Mouse (Mus musculus) brown adipose tissue, adult 24 weeks (tissue): ENCODE results near the gene C130074G19Rik. TPM values are rescaled to one million over a fixed set of nuclear protein-coding genes. Genes with fewer than 3 reads are reported as not detected.

Experiments
- H3K27ac ChIP-seq: fragments of 200-500 bp; replicated peaks from 2 replicates; pipeline ENCODE4 v1.5.1; 2012; ENCODE audit warnings: low read depth, mild to moderate bottlenecking, low read length
- H3K4me1 ChIP-seq: fragments of 200-500 bp; 2 replicates; pipeline ENCODE4 v1.6.1; 2012; ENCODE audit warnings: low read length, mixed read lengths; ENCODE audit not compliant: control insufficient read depth, insufficient read depth, insufficient read length
- H3K4me3 ChIP-seq: fragments of 200-500 bp; 2 replicates; pipeline ENCODE4 v1.5.1; 2012; ENCODE audit warnings: low read depth, mild to moderate bottlenecking, low read length, moderate library complexity; ENCODE audit not compliant: insufficient read depth
- polyA plus RNA-seq: library from polyadenylated mRNA; stranded (reverse); fragments of >200 nt; gene quantifications from 2 replicates; pipeline ENCODE4 v1.2.4, GENCODE M21; 2012; ENCODE audit not compliant: missing spikeins, insufficient read depth, insufficient read length

C130074G19Rik gene
- polyA plus RNA-seq, 1 experiment = 95.5 TPM

DNA sequence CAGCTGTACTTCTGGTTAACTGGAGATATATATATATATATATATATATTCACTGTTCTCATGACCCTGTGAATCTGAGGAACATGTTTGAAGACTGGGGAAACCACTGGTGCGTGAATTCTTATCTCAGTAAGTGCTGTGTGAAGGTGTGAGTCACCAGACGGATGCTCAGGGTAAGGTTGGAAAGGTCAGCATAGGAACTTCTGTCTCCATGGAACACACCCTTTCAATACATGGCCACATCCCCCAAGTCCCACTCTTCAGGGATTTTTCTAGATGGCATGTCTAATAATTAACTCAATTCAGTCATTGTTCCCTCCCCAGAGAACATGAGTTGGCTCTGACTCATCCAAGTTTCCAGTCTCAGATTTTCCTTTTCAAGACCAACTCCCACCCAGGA lies 21.5 kb downstream of the C130074G19Rik start:
- Histone ChIP-seq H3K4me1 (peaks cover 31% of the 10 kb centered on the region), H3K27ac (no peak overlapping the region), H3K4me3 (no peak overlapping the region)

DNA sequence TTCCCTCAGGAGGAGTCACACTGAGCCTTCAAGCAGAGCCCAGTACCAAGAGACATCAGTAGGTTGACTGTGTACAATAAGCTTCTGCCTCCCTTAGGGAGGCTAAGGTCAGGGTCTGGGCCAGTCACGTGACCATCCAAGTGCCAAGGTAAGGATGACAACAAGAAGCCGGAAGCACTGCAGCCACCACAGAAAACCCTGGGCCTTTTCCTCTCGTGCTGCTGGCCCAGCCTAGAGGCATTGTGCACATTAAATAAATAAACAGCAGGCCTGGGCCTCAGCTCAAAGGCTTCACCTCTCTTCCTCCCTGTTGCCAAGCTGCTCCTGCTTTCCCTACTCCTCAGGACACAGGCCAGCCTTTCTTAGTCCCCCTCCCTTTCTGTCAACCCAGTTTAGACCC lies 22.7 kb downstream of the C130074G19Rik start:
- peaks cover 30% of the 10 kb centered on the region for H3K4me1 ChIP-seq
- peak overlapping the region; percentile 38 for H3K27ac ChIP-seq

GRCm38 (mm10) chr1:184858253-184858652 lies 24.8 kb downstream of the C130074G19Rik start:
- no peak overlapping the region for H3K4me3 ChIP-seq
- H3K27ac ChIP-seq = no peak overlapping the region
- H3K4me1 ChIP-seq = peaks cover 24% of the 10 kb centered on the region

More for the DNA sequence above, 22.7 kb downstream of the C130074G19Rik start:
- H3K4me3 ChIP-seq = no peak overlapping the region

GRCm38 (mm10) chr1:184857216-184857615 lies 25.8 kb downstream of the C130074G19Rik start:
- no peak overlapping the region for H3K4me3 ChIP-seq
- H3K4me1 ChIP-seq = peaks cover 24% of the 10 kb centered on the region
- no peak overlapping the region for H3K27ac ChIP-seq

DNA sequence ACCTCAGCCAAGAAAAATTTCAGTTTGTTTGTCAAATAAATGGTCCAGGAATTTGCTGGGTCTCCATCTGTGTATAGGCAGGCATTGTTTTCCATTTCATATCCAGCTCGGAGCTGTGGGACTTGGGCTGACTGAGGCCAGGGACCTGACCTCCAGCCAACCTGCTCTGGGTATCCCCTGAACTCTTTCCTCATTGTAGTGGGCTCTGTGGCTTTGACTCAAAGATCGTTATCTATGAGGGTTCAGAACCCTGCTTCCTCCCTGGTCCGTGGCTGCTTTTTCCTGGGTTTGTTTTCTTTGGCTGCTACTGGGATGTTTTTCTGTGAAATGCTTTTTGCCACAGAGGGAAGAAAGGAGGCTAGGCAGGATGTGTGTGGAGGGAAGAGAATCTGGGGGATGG lies 29.1 kb downstream of the C130074G19Rik start:
- Histone ChIP-seq H3K4me1 (peaks cover 12% of the 10 kb centered on the region), H3K4me3 (peak overlapping the region; percentile 4; the same call in 1 of the 2 replicates), H3K27ac (peak overlapping the region; percentile 85)

DNA sequence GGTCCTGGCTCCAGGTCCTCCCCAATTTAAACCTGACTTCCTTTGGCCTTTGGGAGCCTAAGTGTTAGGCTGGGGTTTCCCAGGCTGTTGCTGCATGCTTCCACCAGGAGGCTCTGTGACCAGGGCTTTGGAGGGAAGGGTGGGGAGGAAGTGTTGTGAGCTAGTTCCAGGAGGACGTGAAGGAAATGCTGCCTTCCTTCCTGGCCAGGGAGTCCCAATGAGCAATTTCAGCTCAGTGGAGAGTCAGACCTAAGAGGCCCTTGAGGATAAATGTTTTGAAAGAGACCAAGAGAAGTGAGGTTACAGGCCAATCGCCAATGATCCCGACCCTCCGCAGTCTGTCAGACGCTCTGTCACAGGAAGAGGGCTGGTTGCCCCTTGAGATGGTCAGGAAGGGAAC lies 29.7 kb downstream of the C130074G19Rik start:
- Histone ChIP-seq H3K4me1 (peaks cover 12% of the 10 kb centered on the region), H3K27ac (peak overlapping the region; percentile 85), H3K4me3 (peak overlapping the region; percentile 4; the same call in 1 of the 2 replicates)

DNA sequence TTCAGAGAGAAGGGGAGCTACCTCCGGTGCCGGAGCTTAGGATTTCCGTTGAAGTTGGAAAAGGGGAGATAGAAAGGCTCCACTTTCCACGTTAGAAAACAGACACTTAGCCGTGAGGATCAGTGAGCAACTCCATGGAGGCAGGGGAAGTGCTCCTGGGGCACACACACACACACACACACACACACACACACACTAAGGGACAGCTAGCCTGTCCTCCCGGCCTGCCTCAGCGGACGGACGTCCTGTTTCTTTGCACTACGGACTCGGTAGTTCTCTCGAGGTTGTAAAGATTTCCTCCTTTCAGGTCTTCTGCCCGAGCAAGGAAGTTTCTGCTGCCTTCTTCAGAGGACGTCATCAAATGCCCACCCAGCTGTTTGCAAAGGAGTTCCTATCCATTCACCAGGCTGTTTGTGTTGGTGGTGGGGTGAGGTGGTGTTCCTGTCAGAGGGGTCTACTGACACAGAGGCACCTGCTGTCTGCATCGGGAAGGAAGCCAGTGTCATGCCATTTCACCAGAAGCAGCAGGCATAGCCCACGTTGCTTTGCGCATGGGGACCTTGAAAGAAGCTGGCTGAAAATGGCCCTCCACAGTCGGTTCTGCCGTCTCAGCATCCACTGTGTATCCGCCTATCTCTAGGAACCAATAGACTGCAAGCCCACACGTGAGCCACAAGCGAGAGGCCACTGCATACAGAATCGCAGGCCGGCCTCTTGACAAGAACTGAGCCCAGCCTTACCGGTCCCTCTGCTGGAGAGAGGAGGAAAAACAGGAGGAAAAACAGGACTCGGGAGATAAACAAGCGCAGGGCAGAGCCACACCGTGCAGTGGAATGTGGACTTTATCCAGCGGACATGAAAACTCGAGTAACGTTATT lies 31.0 kb downstream of the C130074G19Rik start:
- H3K4me1 ChIP-seq = peaks cover 12% of the 10 kb centered on the region
- peak overlapping the region; percentile 40 for H3K27ac ChIP-seq
- peak overlapping the region; percentile 24 for H3K4me3 ChIP-seq

DNA sequence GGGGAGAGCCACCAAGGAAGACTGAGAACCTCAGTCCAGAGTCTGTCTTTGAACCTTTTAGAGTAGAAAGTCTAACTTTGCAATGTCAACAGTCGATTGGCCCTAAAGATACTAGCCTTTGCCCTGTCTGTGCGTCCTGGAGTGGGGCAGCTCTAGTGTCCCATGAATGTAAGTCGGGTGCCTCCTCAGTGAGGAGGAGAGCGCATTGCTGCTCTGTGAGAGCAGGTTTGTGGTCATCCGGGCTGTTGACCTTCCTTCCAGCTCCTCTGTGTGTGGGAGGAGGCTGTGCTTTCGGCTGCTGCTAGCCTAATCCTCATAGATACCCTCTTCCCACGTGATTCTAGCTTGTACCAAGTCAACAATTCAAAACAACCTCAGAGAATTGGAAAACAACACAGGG lies 31.9 kb downstream of the C130074G19Rik start:
- Histone ChIP-seq H3K4me1 (peaks cover 12% of the 10 kb centered on the region), H3K4me3 (no peak overlapping the region), H3K27ac (peak overlapping the region; percentile 40)

DNA sequence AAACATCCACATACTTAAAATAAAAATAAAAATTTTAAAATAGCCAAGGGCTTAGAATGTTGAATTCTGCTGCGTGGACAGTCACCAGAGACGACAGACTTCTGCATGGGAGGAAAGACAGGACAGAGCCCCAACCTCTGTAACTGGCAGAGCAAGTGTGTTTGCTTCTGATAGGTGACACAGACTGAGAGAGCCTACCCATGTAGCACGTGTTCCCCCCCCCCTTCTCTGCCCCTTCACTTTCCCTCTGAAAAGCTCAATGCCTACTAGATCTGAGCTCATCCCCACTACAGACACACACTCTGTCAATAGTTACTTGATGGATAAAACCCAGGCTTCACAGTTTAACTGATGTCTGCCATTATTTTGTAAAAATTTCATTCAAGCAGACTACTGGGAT lies 36.0 kb downstream of the C130074G19Rik start:
- Histone ChIP-seq H3K4me1 (peaks cover 15% of the 10 kb centered on the region), H3K4me3 (no peak overlapping the region), H3K27ac (no peak overlapping the region)

DNA sequence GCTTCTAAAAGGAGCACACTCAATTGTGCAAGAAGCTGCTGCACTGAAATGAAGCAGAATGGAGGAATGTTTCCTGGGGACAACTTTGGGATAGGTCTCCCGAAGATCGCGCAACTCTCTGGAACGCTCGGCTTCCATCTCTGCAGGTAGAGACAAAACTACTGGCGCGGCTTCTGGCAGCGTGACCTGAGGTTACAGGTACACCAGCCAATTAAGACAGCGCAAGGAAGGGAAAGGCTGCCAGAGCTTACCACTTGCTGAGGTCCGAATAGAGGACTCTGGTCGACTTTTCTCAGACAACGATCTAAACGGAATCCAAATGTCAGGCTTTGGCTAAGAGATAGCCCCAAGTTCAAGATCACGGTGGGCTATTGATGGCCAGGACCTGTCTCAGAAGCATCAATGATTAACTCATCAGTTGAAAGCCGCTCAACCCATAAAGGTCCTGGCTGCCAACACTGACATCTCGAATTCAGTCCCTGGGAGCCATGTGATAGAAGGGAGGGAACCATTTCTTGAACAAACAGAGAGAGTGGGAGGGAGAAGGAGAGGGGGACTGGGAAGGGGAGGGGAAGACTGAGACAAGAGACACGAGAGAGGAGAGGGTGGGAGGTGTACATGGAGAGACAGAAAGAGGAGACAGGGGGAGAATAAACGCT lies 36.8 kb downstream of the C130074G19Rik start, which contains the start of gene Marc2:
Marc2 (minus strand) TSS at position 360 of the 659 bp plus-strand sequence.
- peak within 1 kb of the TSS; percentile 84 for H3K4me3 ChIP-seq
- peaks cover 14% of the 10 kb centered on the region for H3K4me1 ChIP-seq
- H3K27ac ChIP-seq = peak within 1 kb of the TSS; percentile 49

DNA sequence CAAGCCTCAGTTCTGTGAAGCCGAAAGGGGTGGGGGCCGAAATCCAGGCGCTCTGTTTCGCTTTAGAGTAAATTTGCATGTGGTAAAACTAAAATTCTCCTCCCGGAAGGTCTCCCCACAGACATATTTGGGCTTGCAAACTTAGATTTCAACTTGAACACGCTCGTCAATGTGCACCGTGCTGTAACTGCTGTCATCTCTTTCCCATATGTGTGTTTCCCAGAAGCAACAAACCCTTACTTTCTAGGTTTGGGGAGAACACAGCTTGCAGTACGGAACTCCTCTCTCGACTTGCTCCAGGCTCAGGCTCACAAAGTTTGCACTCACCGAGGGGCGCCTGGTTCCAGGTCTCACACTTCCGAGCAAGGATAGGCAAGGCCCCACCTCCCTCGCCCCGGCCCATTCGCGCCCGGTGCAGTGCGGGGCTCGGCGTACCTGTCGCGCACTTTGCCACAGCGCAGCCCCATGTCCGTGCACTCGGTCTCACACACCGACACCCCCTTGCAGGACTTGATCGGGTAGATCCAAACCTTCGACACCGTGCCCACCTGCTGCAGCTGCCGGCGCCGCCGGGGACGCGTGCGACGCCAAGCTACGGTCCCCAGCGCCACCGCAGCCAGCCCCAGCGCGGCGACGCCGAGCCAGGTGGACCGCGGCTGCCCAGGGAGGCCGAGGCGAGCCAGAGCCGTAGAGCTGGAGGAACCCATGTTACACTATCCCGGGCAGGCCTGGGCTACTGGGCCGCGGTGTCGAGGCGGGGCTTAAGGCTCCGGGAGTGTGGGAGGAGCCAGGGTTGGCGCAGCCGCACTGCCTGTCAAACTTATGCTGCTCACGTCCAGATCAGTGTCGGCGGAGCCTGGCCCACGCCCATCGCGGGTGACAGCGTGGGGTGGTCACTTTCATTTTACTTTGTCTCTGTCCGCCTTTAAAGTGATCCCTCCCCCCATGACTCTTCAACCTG lies 37.6 kb downstream of the C130074G19Rik start:
- Histone ChIP-seq H3K27ac (peak overlapping the region; percentile 49), H3K4me3 (peak overlapping the region; percentile 84), H3K4me1 (peaks cover 13% of the 10 kb centered on the region; the same call in 1 of the 2 replicates)

DNA sequence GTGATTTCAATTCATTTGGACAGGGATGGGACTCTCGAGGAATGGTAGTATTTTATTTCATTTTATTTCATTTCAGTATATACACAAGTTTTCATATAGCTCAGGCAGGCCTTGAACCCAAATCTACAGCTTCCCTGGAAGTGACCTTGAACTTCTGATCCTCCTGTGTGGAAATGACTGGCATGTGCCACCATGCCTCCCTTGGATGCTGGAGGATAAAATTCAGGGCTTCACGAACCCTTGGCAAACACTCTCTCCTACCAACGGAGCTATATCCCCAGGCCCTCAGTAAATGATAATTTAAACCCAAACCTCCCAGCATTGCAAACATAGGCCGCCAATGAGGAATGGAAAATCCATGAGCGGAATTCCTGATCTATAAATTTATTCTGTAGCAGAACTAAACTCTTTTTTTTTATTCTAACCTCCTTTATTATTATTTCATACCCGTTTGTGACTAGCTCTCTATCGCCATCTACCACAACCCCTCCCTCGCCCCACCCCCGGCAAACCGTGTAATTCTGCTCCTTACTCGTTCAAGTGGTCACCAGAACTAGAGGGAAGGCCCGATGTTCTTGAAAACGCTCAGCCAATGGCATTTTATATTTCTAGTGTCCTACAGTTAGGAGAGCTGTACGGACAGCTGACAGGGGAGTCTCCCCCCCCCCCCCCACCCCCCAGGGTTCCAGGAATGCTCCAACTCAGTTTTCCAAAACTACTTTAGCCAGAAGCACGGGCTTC lies 38.5 kb downstream of the C130074G19Rik start:
- Histone ChIP-seq H3K4me1 (peaks cover 13% of the 10 kb centered on the region; the same call in 1 of the 2 replicates), H3K4me3 (peak overlapping the region; percentile 84), H3K27ac (no peak overlapping the region)

- Histone ChIP-seq H3K27ac (peak overlapping the region; percentile 85), H3K4me3 (no peak overlapping the region), H3K4me1 (peaks cover 11% of the 10 kb centered on the region; the same call in 1 of the 2 replicates)
Measured at GRCm38 (mm10) chr1:184837649-184838048, 45.4 kb downstream of the C130074G19Rik start.

GRCm38 (mm10) chr1:184836350-184836749 lies 46.7 kb downstream of the C130074G19Rik start:
- Histone ChIP-seq H3K27ac (no peak overlapping the region), H3K4me1 (peaks cover 8% of the 10 kb centered on the region; the same call in 1 of the 2 replicates), H3K4me3 (no peak overlapping the region)
